ENCODE assay signal across 7 mouse cellular contexts in the genomic region with DNA sequence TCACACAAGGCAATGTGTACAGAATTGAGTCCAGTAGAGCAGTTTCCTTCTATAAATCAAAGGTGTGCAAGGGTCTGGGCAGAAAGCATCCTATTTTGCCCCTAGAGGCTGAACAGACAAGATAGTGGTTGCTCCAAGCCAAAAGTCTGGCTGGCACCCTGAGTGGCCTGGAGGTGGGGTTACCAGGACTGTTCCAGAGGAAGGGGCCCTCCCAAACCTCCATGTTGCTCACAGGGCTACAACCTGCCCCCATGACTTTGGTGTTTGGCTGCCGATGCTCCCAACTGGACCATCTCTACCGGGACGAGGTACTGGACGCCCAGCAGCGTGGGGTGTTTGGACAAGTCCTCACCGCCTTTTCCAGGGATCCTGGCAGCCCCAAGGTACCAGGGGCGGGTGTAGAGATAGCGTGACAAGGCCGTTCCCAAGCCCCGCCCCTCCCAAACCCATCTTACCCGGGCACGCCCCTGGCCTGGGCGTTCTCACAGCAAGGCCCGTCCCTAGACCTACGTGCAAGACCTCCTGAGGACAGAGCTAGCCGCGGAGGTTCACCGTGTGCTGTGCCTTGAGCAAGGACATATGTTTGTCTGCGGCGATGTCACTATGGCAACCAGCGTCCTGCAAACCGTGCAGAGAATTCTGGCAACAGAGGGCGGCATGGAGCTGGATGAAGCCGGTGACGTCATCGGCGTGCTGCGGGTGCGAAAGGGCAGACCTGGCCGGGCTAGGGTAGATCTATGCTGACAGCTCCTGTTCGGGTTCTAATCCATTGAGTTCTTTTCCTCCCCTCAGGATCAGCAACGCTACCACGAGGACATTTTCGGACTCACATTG. TPM values are rescaled to one million over a fixed set of nuclear protein-coding genes. Genes with fewer than 3 reads are reported as not detected.
DNase-seq lines count a peak whose midpoint lies in the region; ATAC-seq and TF ChIP-seq lines count a peak whose summit lies in the region.

No protein-coding gene starts in this region.

- WGBS in embryonic facial prominence, embryonic 13.5 days, result under 1% methylated on average over 34 of the region's 34 CpGs
- WGBS in heart, adult 2 months, result 8% methylated on average over 34 of the region's 34 CpGs
- 1% methylated on average over 34 of the region's 34 CpGs for WGBS in limb, embryonic 13.5 days
- WGBS in midbrain, embryonic 16.5 days, result under 1% methylated on average over 34 of the region's 34 CpGs

- no peak overlapping the region for H3K27ac ChIP-seq in embryonic facial prominence, embryonic 13.5 days
- peak overlapping the region; percentile 69 for H3K27ac ChIP-seq in heart, adult 2 months
- H3K27ac ChIP-seq in limb, embryonic 13.5 days, result no peak overlapping the region
- peak overlapping the region; percentile 89 for H3K27ac ChIP-seq in midbrain, embryonic 16.5 days (ENCODE audit: low read length)

- H3K9me3 ChIP-seq in embryonic facial prominence, embryonic 13.5 days, result no peaks in the 10 kb centered on the region
- H3K9me3 ChIP-seq in limb, embryonic 13.5 days, result no peaks in the 10 kb centered on the region
- no peaks in the 10 kb centered on the region for H3K9me3 ChIP-seq in midbrain, embryonic 16.5 days (replicated peaks; ENCODE audit: control insufficient read depth, low read length, poor library complexity, severe bottlenecking)

- intact Hi-C loops in heart, adult 2 months (cut with DNase I), result no loop called here

- peak; percentile 92 for TF ChIP-seq EP300 in heart, adult 2 months (IDR thresholded peaks at IDR 0.05; ENCODE audit: insufficient read depth, low read depth, low read length)

- H3K79me2 ChIP-seq in heart, adult 2 months (replicated peaks; ENCODE audit: control insufficient read depth, insufficient read depth, low read length), result no peaks in the 10 kb centered on the region

- peaks cover 42% of the 10 kb centered on the region for H3K27me3 ChIP-seq in embryonic facial prominence, embryonic 13.5 days
- H3K27me3 ChIP-seq in heart, adult 2 months (ENCODE audit: control insufficient read depth, insufficient read depth, low read length), result no peaks in the 10 kb centered on the region
- peaks cover 28% of the 10 kb centered on the region for H3K27me3 ChIP-seq in limb, embryonic 13.5 days
- H3K27me3 ChIP-seq in midbrain, embryonic 16.5 days (ENCODE audit: control insufficient read depth, insufficient read depth, low read depth, low read length), result peaks cover 18% of the 10 kb centered on the region

- peak; percentile 63 for TF ChIP-seq CTCF in heart, adult 2 months (IDR thresholded peaks at IDR 0.05)

- peak; percentile 94 to 95 for DNase-seq in adrenal gland, postnatal 36 days
- peak; percentile 88 to 90 for DNase-seq in heart, adult 2 months
- peak; percentile 81 to 87 for DNase-seq in kidney, adult 8-10 months
- peak; percentile 73 to 91 for DNase-seq in spleen, postnatal 10 days (ENCODE audit: low spot score in 2 of 2)

- peak; percentile 82 for ATAC-seq in embryonic facial prominence, embryonic 13.5 days (ENCODE audit: insufficient number of reproducible peaks, insufficient read depth, low FRiP score, low TSS enrichment, low read depth)
- peak; percentile 85 for ATAC-seq in limb, embryonic 13.5 days (ENCODE audit: low FRiP score, low read depth)
- ATAC-seq in midbrain, embryonic 16.5 days, result peak; percentile 86

- H3K9ac ChIP-seq in embryonic facial prominence, embryonic 13.5 days, result peak overlapping the region; percentile 61
- H3K9ac ChIP-seq in heart, adult 2 months (ENCODE audit: low read depth, low read length), result peak overlapping the region; percentile 24
- H3K9ac ChIP-seq in limb, embryonic 13.5 days, result peak overlapping the region; percentile 56
- H3K9ac ChIP-seq in midbrain, embryonic 16.5 days (ENCODE audit: low read depth, low read length), result peak overlapping the region; percentile 72

- TF ChIP-seq POLR2A in heart, adult 2 months (IDR thresholded peaks at IDR 0.05; ENCODE audit: insufficient read depth, low read depth, low read length), result no peak; the same call in none of the 2 replicates

- no peaks in the 10 kb centered on the region for H3K36me3 ChIP-seq in embryonic facial prominence, embryonic 13.5 days
- H3K36me3 ChIP-seq in heart, adult 2 months (ENCODE audit: control insufficient read depth, insufficient read depth, low read length), result peaks cover 5% of the 10 kb centered on the region; the same call in 1 of the 2 replicates
- H3K36me3 ChIP-seq in limb, embryonic 13.5 days, result no peaks in the 10 kb centered on the region
- H3K36me3 ChIP-seq in midbrain, embryonic 16.5 days (ENCODE audit: control insufficient read depth, insufficient read depth, low read length), result no peaks in the 10 kb centered on the region

- H3K4me2 ChIP-seq in embryonic facial prominence, embryonic 13.5 days, result peak overlapping the region; percentile 73
- peak overlapping the region; percentile 67 for H3K4me2 ChIP-seq in limb, embryonic 13.5 days (replicated peaks)
- H3K4me2 ChIP-seq in midbrain, embryonic 16.5 days (ENCODE audit: low read length), result peak overlapping the region; percentile 61

- peaks cover 24% of the 10 kb centered on the region for H3K4me1 ChIP-seq in embryonic facial prominence, embryonic 13.5 days
- peaks cover 12% of the 10 kb centered on the region for H3K4me1 ChIP-seq in heart, adult 2 months (ENCODE audit: control insufficient read depth, insufficient read depth, low read length)
- H3K4me1 ChIP-seq in limb, embryonic 13.5 days, result peaks cover 24% of the 10 kb centered on the region
- H3K4me1 ChIP-seq in midbrain, embryonic 16.5 days (ENCODE audit: control insufficient read depth, insufficient read depth, low read length), result peaks cover 22% of the 10 kb centered on the region

- H3K4me3 ChIP-seq in embryonic facial prominence, embryonic 13.5 days, result peak overlapping the region; percentile 52
- peak overlapping the region; percentile 48 for H3K4me3 ChIP-seq in heart, adult 2 months
- peak overlapping the region; percentile 48 for H3K4me3 ChIP-seq in limb, embryonic 13.5 days
- peak overlapping the region; percentile 54 for H3K4me3 ChIP-seq in midbrain, embryonic 16.5 days (ENCODE audit: low read depth, low read length)

RNA-seq across cellular contexts. Expression of gene Atg9b, which starts 8.7 kb away (rescaled TPM):
- 1 to 10 TPM in 1 of 2 experiments, under 1 TPM in 1; 0.99 to 1.6 TPM for total RNA-seq in adrenal gland, postnatal 36 days (2021)
- 0.25 and 0.50 TPM in 2 replicates for polyA plus RNA-seq in embryonic facial prominence, embryonic 13.5 days (2015; fragmentation: Nextera tagmentation; extraction: Ambion mirVana)
- total RNA-seq in heart, adult 2 months (2021), result 1 to 10 TPM in 1 of 2 experiments, under 1 TPM in 1; 0.89 to 1.1 TPM
- 2.2 and 2.3 TPM in 2 replicates for polyA plus RNA-seq in heart, adult 2 months (2012; rRNA removed)
- polyA plus RNA-seq in limb, embryonic 13.5 days (2015; fragmentation: Nextera tagmentation; extraction: Ambion mirVana), result 0.37 and 0.78 TPM in 2 replicates
- polyA plus RNA-seq in midbrain, embryonic 16.5 days (2015; fragmentation: Nextera tagmentation; extraction: Ambion mirVana), result 3.8 and 4.4 TPM in 2 replicates

RNA-seq across cellular contexts. Expression of gene Abcb8, which starts 10.2 kb away (rescaled TPM):
- 10 to 100 TPM; 66.8 to 76.5 TPM for total RNA-seq in adrenal gland, postnatal 36 days (2021)
- polyA plus RNA-seq in embryonic facial prominence, embryonic 13.5 days (2015; fragmentation: Nextera tagmentation; extraction: Ambion mirVana), result 39.9 and 44.9 TPM in 2 replicates
- 10 to 100 TPM; 81.2 to 89.8 TPM for total RNA-seq in heart, adult 2 months (2021)
- 148 and 151 TPM in 2 replicates for polyA plus RNA-seq in heart, adult 2 months (2012; rRNA removed)
- 42.1 and 44.6 TPM in 2 replicates for polyA plus RNA-seq in limb, embryonic 13.5 days (2015; fragmentation: Nextera tagmentation; extraction: Ambion mirVana)
- 49.2 and 54.9 TPM in 2 replicates for polyA plus RNA-seq in midbrain, embryonic 16.5 days (2015; fragmentation: Nextera tagmentation; extraction: Ambion mirVana)

RNA-seq across cellular contexts. Expression of gene Nos3, which starts 18.6 kb away (rescaled TPM):
- 10 to 100 TPM in 1 of 2 experiments, 1 to 10 TPM in 1; 7.1 to 14.2 TPM for total RNA-seq in adrenal gland, postnatal 36 days (2021)
- 5.4 and 5.9 TPM in 2 replicates for polyA plus RNA-seq in embryonic facial prominence, embryonic 13.5 days (2015; fragmentation: Nextera tagmentation; extraction: Ambion mirVana)
- 10 to 100 TPM; 23.5 to 24.4 TPM for total RNA-seq in heart, adult 2 months (2021)
- polyA plus RNA-seq in heart, adult 2 months (2012; rRNA removed), result 26.3 and 30.7 TPM in 2 replicates
- 6.0 and 6.6 TPM in 2 replicates for polyA plus RNA-seq in limb, embryonic 13.5 days (2015; fragmentation: Nextera tagmentation; extraction: Ambion mirVana)
- 8.8 and 9.7 TPM in 2 replicates for polyA plus RNA-seq in midbrain, embryonic 16.5 days (2015; fragmentation: Nextera tagmentation; extraction: Ambion mirVana)

RNA-seq across cellular contexts. Expression of gene Asic3, which starts 29.9 kb away (rescaled TPM):
- under 1 TPM; 0.26 to 0.36 TPM for total RNA-seq in adrenal gland, postnatal 36 days (2021)
- 3.3 and 3.5 TPM in 2 replicates for polyA plus RNA-seq in embryonic facial prominence, embryonic 13.5 days (2015; fragmentation: Nextera tagmentation; extraction: Ambion mirVana)
- total RNA-seq in heart, adult 2 months (2021), result under 1 TPM in 1 of 2 experiments, not detected in 1; 0.14 TPM
- polyA plus RNA-seq in heart, adult 2 months (2012; rRNA removed), result 0.32 and 0.59 TPM in 2 replicates
- 1.7 and 2.0 TPM in 2 replicates for polyA plus RNA-seq in limb, embryonic 13.5 days (2015; fragmentation: Nextera tagmentation; extraction: Ambion mirVana)
- polyA plus RNA-seq in midbrain, embryonic 16.5 days (2015; fragmentation: Nextera tagmentation; extraction: Ambion mirVana), result 0.24 TPM in 1 of 2 replicates, not detected in the other

RNA-seq across cellular contexts. Expression of gene Kcnh2, which starts 31.8 kb away (rescaled TPM):
- total RNA-seq in adrenal gland, postnatal 36 days (2021), result 10 to 100 TPM; 14.4 to 14.7 TPM
- 1.3 and 1.4 TPM in 2 replicates for polyA plus RNA-seq in embryonic facial prominence, embryonic 13.5 days (2015; fragmentation: Nextera tagmentation; extraction: Ambion mirVana)
- 10 to 100 TPM; 59.3 to 68.5 TPM for total RNA-seq in heart, adult 2 months (2021)
- polyA plus RNA-seq in heart, adult 2 months (2012; rRNA removed), result 119 and 121 TPM in 2 replicates
- 2.7 and 3.1 TPM in 2 replicates for polyA plus RNA-seq in limb, embryonic 13.5 days (2015; fragmentation: Nextera tagmentation; extraction: Ambion mirVana)
- 11.4 and 11.7 TPM in 2 replicates for polyA plus RNA-seq in midbrain, embryonic 16.5 days (2015; fragmentation: Nextera tagmentation; extraction: Ambion mirVana)

Comparison
In these comparisons a context has a peak if more than half of its experiments do, and no peak if none do; other contexts are left out.
1. H3K27ac ChIP-seq: peak in heart, adult 2 months (single experiment) and midbrain, embryonic 16.5 days (single experiment); none in embryonic facial prominence, embryonic 13.5 days (single experiment) and limb, embryonic 13.5 days (single experiment).
2. Peak in every context shown above with its lines, with median percentiles within 50 percentile points of each other: DNase-seq, ATAC-seq, H3K4me2 ChIP-seq, H3K4me3 ChIP-seq and H3K9ac ChIP-seq.